Mouse (Mus musculus): ENCODE results near the gene Pde4d.

Pde4d gene

GRCm38 (mm10) chr13:109427541-109427940 is 977.8 kb downstream of the Pde4d start:
- no peak for DNase-seq

- peak in 1 of 2 experiments; percentile 16 for DNase-seq
Observed at GRCm38 (mm10) chr13:109429544-109429943, 979.8 kb downstream of the Pde4d start.

- DNase-seq, result no peak
Observed at GRCm38 (mm10) chr13:109437231-109437776, 987.6 kb downstream of the Pde4d start.

- DNase-seq, result no peak
Observed at GRCm38 (mm10) chr13:109439436-109440161, 989.9 kb downstream of the Pde4d start.

- peak; percentile 42 to 49 for DNase-seq
Observed at GRCm38 (mm10) chr13:109440331-109440730, 990.6 kb downstream of the Pde4d start.

- peak; percentile 79 to 80 for DNase-seq
Observed at GRCm38 (mm10) chr13:109440881-109441280, 991.1 kb downstream of the Pde4d start.

- peak; percentile 26 to 50 for DNase-seq
Observed at GRCm38 (mm10) chr13:109441401-109441973, 991.7 kb downstream of the Pde4d start.

GRCm38 (mm10) chr13:109446138-109446537 is 996.4 kb downstream of the Pde4d start:
- no peak for DNase-seq

- DNase-seq, result no peak
Observed at GRCm38 (mm10) chr13:109448121-109448520, 998.4 kb downstream of the Pde4d start.

GRCm38 (mm10) chr13:109474344-109474743 is 1024.6 kb downstream of the Pde4d start:
- DNase-seq, result no peak

- DNase-seq, result peak; percentile 37 to 41
Observed at GRCm38 (mm10) chr13:109481446-109481845, 1031.7 kb downstream of the Pde4d start.

- no peak for DNase-seq
Observed at GRCm38 (mm10) chr13:109486166-109486565, 1036.4 kb downstream of the Pde4d start.

- DNase-seq, result peak in 1 of 2 experiments; percentile 15
Observed at GRCm38 (mm10) chr13:109487378-109487777, 1037.6 kb downstream of the Pde4d start.

- no peak for DNase-seq
Observed at GRCm38 (mm10) chr13:109490853-109491252, 1041.1 kb downstream of the Pde4d start.

GRCm38 (mm10) chr13:109491829-109492228 is 1042.1 kb downstream of the Pde4d start:
- DNase-seq, result no peak

GRCm38 (mm10) chr13:109500336-109500735 is 1050.6 kb downstream of the Pde4d start:
- DNase-seq, result no peak

GRCm38 (mm10) chr13:109502796-109503195 is 1053.0 kb downstream of the Pde4d start:
- no peak for DNase-seq

- DNase-seq, result no peak
Observed at GRCm38 (mm10) chr13:109506754-109507153, 1057.0 kb downstream of the Pde4d start.

GRCm38 (mm10) chr13:109508472-109508871 is 1058.7 kb downstream of the Pde4d start:
- DNase-seq, result no peak

- DNase-seq, result no peak
Observed at GRCm38 (mm10) chr13:109518194-109518593, 1068.4 kb downstream of the Pde4d start.

GRCm38 (mm10) chr13:109519485-109519884 is 1069.7 kb downstream of the Pde4d start:
- DNase-seq, result no peak

- DNase-seq, result no peak
Observed at GRCm38 (mm10) chr13:109519966-109520646, 1070.4 kb downstream of the Pde4d start.

GRCm38 (mm10) chr13:109533838-109534523 is 1084.2 kb downstream of the Pde4d start:
- DNase-seq, result no peak

Data from cerebellum, postnatal 36 days (tissue).